Comparison of ENCODE assay signal across 8 mouse cellular contexts in genomic region chr12:111377376-111377973, GRCm38 (mm10). TPM values are rescaled to one million over a fixed set of nuclear protein-coding genes. Genes with fewer than 3 reads are reported as not detected.
DNase-seq lines count a peak whose midpoint lies in the region; ATAC-seq and TF ChIP-seq lines count a peak whose summit lies in the region.

TSS of gene Cdc42bpb (minus strand) at chr12:111377718.

- peak within 1 kb of the TSS; percentile 92 for H3K4me2 ChIP-seq in lung, embryonic 16.5 days (ENCODE audit: low read depth, low read length)

- TF ChIP-seq POLR2A in cerebellum, adult 2 months (IDR thresholded peaks at IDR 0.05; ENCODE audit: borderline replicate concordance, insufficient read depth, low read length), result peak; percentile 95

- peak within 1 kb of the TSS; percentile 84 for H3K27ac ChIP-seq in cerebellum, adult 2 months (ENCODE audit: insufficient read depth, low read length)
- H3K27ac ChIP-seq in hindbrain, embryonic 10.5 days, result peak within 1 kb of the TSS; percentile 97
- H3K27ac ChIP-seq in lung, embryonic 16.5 days (ENCODE audit: low read length), result peak within 1 kb of the TSS; percentile 95

- peaks cover 18% of the 10 kb centered on the region for H3K9me3 ChIP-seq in G1E (replicated peaks)
- H3K9me3 ChIP-seq in hindbrain, embryonic 10.5 days, result no peaks in the 10 kb centered on the region
- no peaks in the 10 kb centered on the region for H3K9me3 ChIP-seq in lung, embryonic 16.5 days (ENCODE audit: control insufficient read depth, low read length)

- H3K36me3 ChIP-seq in G1E (replicated peaks), result no peaks in the 10 kb centered on the region
- H3K36me3 ChIP-seq in hindbrain, embryonic 10.5 days, result no peaks in the 10 kb centered on the region
- no peaks in the 10 kb centered on the region for H3K36me3 ChIP-seq in lung, embryonic 16.5 days (ENCODE audit: control insufficient read depth, insufficient read depth, low read length)

- no peak for TF ChIP-seq CTCF in G1E (IDR thresholded peaks at IDR 0.05; ENCODE audit: low read depth, low read length)
- TF ChIP-seq CTCF in cerebellum, adult 2 months (IDR thresholded peaks at IDR 0.05; ENCODE audit: borderline replicate concordance, insufficient read depth, low read depth, low read length), result no peak

- under 1% methylated on average over 93 of the region's 94 CpGs for WGBS in cerebellum, adult 2 months
- under 1% methylated on average over 94 of the region's 94 CpGs for WGBS in hindbrain, embryonic 10.5 days
- WGBS in lung, embryonic 16.5 days, result 0% methylated on average over 56 of the region's 94 CpGs

- peak within 1 kb of the TSS; percentile 40; the same call in 1 of the 2 replicates for H3K4me3 ChIP-seq in G1E (ENCODE audit: low read depth, low read length)
- H3K4me3 ChIP-seq in cerebellum, adult 2 months (replicated peaks; ENCODE audit: insufficient read depth, low read depth, low read length), result peak within 1 kb of the TSS; percentile 77
- peak within 1 kb of the TSS; percentile 96 for H3K4me3 ChIP-seq in hindbrain, embryonic 10.5 days
- peak within 1 kb of the TSS; percentile 99 for H3K4me3 ChIP-seq in lung, embryonic 16.5 days (ENCODE audit: low read length)

- H3K27me3 ChIP-seq in G1E (ENCODE audit: insufficient read depth, low read length), result peaks cover 6% of the 10 kb centered on the region; the same call in 1 of the 2 replicates
- no peaks in the 10 kb centered on the region for H3K27me3 ChIP-seq in cerebellum, adult 2 months (ENCODE audit: control insufficient read depth, insufficient read depth, low read length)
- no peaks in the 10 kb centered on the region for H3K27me3 ChIP-seq in hindbrain, embryonic 10.5 days (ENCODE audit: insufficient read depth, poor library complexity, severe bottlenecking)
- no peaks in the 10 kb centered on the region for H3K27me3 ChIP-seq in lung, embryonic 16.5 days (ENCODE audit: control insufficient read depth, insufficient read depth, low read depth, low read length)

- no peaks in the 10 kb centered on the region for H3K4me1 ChIP-seq in G1E (ENCODE audit: insufficient read depth, low read depth, low read length)
- no peaks in the 10 kb centered on the region; the same call in 1 of the 2 replicates for H3K4me1 ChIP-seq in cerebellum, adult 2 months (ENCODE audit: control insufficient read depth, insufficient read depth, low read length)
- H3K4me1 ChIP-seq in hindbrain, embryonic 10.5 days (replicated peaks), result peaks cover 47% of the 10 kb centered on the region
- H3K4me1 ChIP-seq in lung, embryonic 16.5 days (replicated peaks; ENCODE audit: control insufficient read depth, insufficient read depth, low read length), result peaks cover 38% of the 10 kb centered on the region

- H3K9ac ChIP-seq in lung, embryonic 16.5 days (ENCODE audit: low read length), result peak within 1 kb of the TSS; percentile 96

- ATAC-seq in G1E (ENCODE audit: extremely low read depth, insufficient number of reproducible peaks, low FRiP score, poor library complexity, severe bottlenecking), result no peak
- peak; percentile 95 for ATAC-seq in lung, embryonic 16.5 days (ENCODE audit: low read depth)

- no peak for DNase-seq in G1E (ENCODE audit: low spot score)
- DNase-seq in cerebellum, adult 2 months, result peak; percentile 96 to 97
- DNase-seq in frontal cortex, adult 2 months (ENCODE audit: extremely low spot score in 1 of 2, low spot score in 1 of 2), result peak; percentile 76 to 95
- peak; percentile 93 for DNase-seq in hindbrain, embryonic 10.5 days (ENCODE audit: low spot score)
- peak; percentile 94 for DNase-seq in layer of hippocampus, adult 9-11 months
- DNase-seq in ovary, postnatal 14 days (ENCODE audit: low spot score), result peak; percentile 89
- peak; percentile 56 for DNase-seq in thymus, postnatal 4 days

RNA-seq across cellular contexts. Expression of gene Cdc42bpb, which starts in this region (rescaled TPM):
- total RNA-seq in G1E (2014; fragmentation: Nextera tagmentation) (not detected in 2 replicates), G1E (2017) (not detected in 2 replicates)
- polyA plus RNA-seq in G1E (2012), result not detected in 2 replicates
- polyA plus RNA-seq in cerebellum, adult 2 months (2012; rRNA removed), result 176 and 177 TPM in 2 replicates
- polyA plus RNA-seq in frontal cortex, adult 2 months (2012; rRNA removed), result 175 and 184 TPM in 2 replicates
- polyA plus RNA-seq in hindbrain, embryonic 10.5 days (2016; fragmentation: Nextera tagmentation; extraction: Ambion mirVana), result 32.6 and 34.7 TPM in 2 replicates
- polyA plus RNA-seq in lung, embryonic 16.5 days (2015; fragmentation: Nextera tagmentation; extraction: Ambion mirVana), result 34.4 and 36.1 TPM in 2 replicates

Comparison
In these comparisons a context has a peak if more than half of its experiments do, and no peak if none do; other contexts are left out.
1. RNA of gene Cdc42bpb (polyA plus RNA-seq): 175 to 184 TPM in frontal cortex, adult 2 months, 176 to 177 TPM in cerebellum, adult 2 months, 34.4 to 36.1 TPM in lung, embryonic 16.5 days and 32.6 to 34.7 TPM in hindbrain, embryonic 10.5 days; not detected in G1E; every median in the first group is over 10 times any median in the second.
2. H3K4me3 ChIP-seq: peak in every context shown above with its lines; median percentile 99 in lung, embryonic 16.5 days; 96 in hindbrain, embryonic 10.5 days; 77 in cerebellum, adult 2 months; 40 in G1E.
3. Peak in every context shown above with its lines, with median percentiles within 50 percentile points of each other: H3K27ac ChIP-seq.